Mouse (Mus musculus): ENCODE measurements around the gene 1700015G11Rik.

Gene 1700015G11Rik

DNA sequence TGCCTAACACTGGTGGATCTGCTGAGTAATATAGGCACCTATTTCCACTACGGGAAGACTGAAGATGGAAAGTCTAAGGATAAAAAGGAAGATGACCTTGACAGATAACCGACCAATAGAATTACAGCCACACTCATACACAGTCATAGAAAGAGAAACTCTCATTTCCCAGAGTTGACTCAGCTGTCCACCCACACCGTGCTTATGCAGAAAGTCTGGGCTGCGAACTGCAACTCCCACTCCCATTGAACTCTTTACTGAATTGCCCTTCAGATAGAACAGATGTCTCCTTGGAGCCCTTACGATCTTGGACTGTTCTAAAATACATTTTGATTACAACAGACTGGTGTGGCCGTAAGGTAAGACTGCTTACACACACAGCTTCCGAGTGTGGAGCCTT lies 50.8 kb downstream of the 1700015G11Rik start:
- no peak for DNase-seq

DNA sequence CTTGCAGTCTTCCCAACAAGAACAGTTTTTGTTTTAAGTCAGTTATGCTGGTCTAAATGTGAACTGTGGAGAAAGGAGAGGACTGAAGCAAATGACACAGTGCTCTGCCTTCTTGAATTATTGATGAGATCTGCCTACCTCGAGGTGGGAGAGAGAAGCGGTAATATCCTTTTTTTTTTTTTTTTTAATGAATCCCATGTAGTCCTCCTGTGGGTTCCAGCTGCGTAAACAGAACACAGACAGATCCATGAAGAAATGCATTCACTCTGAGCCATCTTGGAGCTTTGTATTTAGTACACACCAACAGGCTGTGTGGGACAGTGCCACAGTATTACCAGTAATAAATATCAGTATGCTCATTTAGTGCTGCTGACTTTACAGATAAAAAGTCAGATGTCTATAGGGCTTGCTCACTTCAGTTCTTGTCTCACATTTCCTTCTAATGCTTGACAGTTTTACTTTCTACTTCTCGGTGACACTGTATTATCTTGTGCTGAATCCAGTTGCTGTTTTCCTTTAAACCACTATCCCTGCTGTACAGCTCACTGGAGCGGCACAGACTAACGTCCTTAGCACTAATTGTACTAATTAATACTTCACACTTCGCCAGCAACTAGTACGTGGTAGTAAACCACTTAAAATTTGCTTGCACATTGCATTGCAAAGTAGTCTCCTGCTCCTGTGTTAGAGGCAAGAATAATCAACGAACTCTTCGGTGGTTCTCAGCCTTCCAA lies 53.1 kb downstream of the 1700015G11Rik start:
- no peak for DNase-seq

Data from cerebellum, postnatal 25 days (tissue).